Mouse (Mus musculus): ENCODE measurements around the gene Coq10b.

GRCm38 (mm10) chr1:55031026-55031779 lies 21.4 kb upstream of the Coq10b start:
- TF ChIP-seq CTCF (IDR thresholded peaks at IDR 0.05; ENCODE audit: low read depth, low read length) (no peak), GATA1 (IDR thresholded peaks at IDR 0.05; ENCODE audit: borderline replicate concordance, low read length) (no peak), GATA2 (IDR thresholded peaks at IDR 0.05; ENCODE audit: borderline replicate concordance, low read depth, low read length) (no peak)
